Mouse (Mus musculus) forebrain, postnatal 0 days (tissue): Measurements from ENCODE around the gene Zfpm1. TPM values are rescaled to one million over a fixed set of nuclear protein-coding genes. Genes with fewer than 3 reads are reported as not detected.

Source experiments
- ATAC-seq: fragments of 200-750 bp; cut with Nextera tagmentation; 2 replicates; pipeline ENCODE4 v1.8.0; 2017; ENCODE audit warnings: mild to moderate bottlenecking, moderate library complexity
- DNase-seq: peaks from one replicate; pipeline ENCODE4 v3.0.0-alpha.2; 2015
- H3K27ac ChIP-seq: fragments of 300-500 bp; sonication (generic); 2 replicates; pipeline ENCODE4 v1.5.1; 2014; ENCODE audit warnings: low read depth, mild to moderate bottlenecking, antibody characterized with exemption, low read length, moderate library complexity, mixed read lengths
- H3K27me3 ChIP-seq: fragments of 300-500 bp; sonication (generic); 2 replicates; pipeline ENCODE4 v1.6.1; 2014; ENCODE audit warnings: mild to moderate bottlenecking, low read length, mixed read lengths; ENCODE audit not compliant: insufficient read depth
- H3K36me3 ChIP-seq: fragments of 300-500 bp; sonication (generic); 2 replicates; pipeline ENCODE4 v1.6.1; 2014; ENCODE audit warnings: mild to moderate bottlenecking, moderate library complexity; ENCODE audit not compliant: insufficient read depth
- H3K4me1 ChIP-seq: fragments of 300-500 bp; sonication (generic); 2 replicates; pipeline ENCODE4 v1.6.1; 2014; ENCODE audit warnings: antibody characterized with exemption; ENCODE audit not compliant: insufficient read depth
- H3K4me2 ChIP-seq: fragments of 300-500 bp; sonication (generic); 2 replicates; pipeline ENCODE4 v1.6.1; 2014; ENCODE audit warnings: low read depth, mild to moderate bottlenecking, moderate library complexity
- H3K4me3 ChIP-seq: fragments of 300-500 bp; sonication (generic); 2 replicates; pipeline ENCODE4 v1.5.1; 2014; ENCODE audit warnings: low read depth, low read length, mixed read lengths
- H3K9ac ChIP-seq: fragments of 300-500 bp; sonication (generic); 2 replicates; pipeline ENCODE4 v1.6.1; 2014; ENCODE audit warnings: mild to moderate bottlenecking
- H3K9me3 ChIP-seq: fragments of 300-500 bp; sonication (generic); 2 replicates; pipeline ENCODE4 v1.6.1; 2016; ENCODE audit warnings: low read length
- CTCF ChIP-seq: sonication (generic); IDR thresholded peaks from 2 replicates; pipeline ENCODE4 v1.5.1; 2016; ENCODE audit warnings: antibody characterized with exemption, control low read depth, low read depth
- WGBS: fragments of 180-500 bp; shearing (Covaris S2); extraction: QIAGEN DNeasy Blood & Tissue Kit; methylation state at CpG from one replicate; pipeline ENCODE4 v1.1.7; 2014; 5-methylcytosine and 5-hydroxymethylcytosine counted together
- polyA plus RNA-seq: library from polyadenylated mRNA; unstranded; fragments of >200 nt; fragmentation: Nextera tagmentation; extraction: Ambion mirVana; gene quantifications from 2 replicates; pipeline ENCODE4 v1.2.1, GENCODE M21; 2015
- total RNA-seq: library from RNA; depleted of rRNA; stranded (reverse); fragments of >200 nt; gene quantifications from 2 replicates; pipeline ENCODE4 v1.2.3, GENCODE M21; 2014; rRNA removed

The Zfpm1 gene
- total and polyA plus RNA-seq, 2 experiments from 2014 or later: 1.1 to 10.1 TPM

- TF ChIP-seq CTCF: no peak
- H3K27me3 ChIP-seq: no peaks in the 10 kb centered on the region
- H3K27ac ChIP-seq: no peak overlapping the region
- no peak for DNase-seq
- H3K9ac ChIP-seq: peak overlapping the region; percentile 6; the same call in 1 of the 2 replicates
- ATAC-seq: no peak; the same call in 1 of the 2 replicates
- no peaks in the 10 kb centered on the region for H3K9me3 ChIP-seq
- 31% methylated on average over 13 of the region's 13 CpGs for WGBS
- peaks cover 9% of the 10 kb centered on the region for H3K36me3 ChIP-seq
- H3K4me3 ChIP-seq: peak overlapping the region; percentile 93
- peaks cover 10% of the 10 kb centered on the region for H3K4me1 ChIP-seq
- peak overlapping the region; percentile 46 for H3K4me2 ChIP-seq
These were observed 93.9 kb downstream of the Zfpm1 start for GRCm38 (mm10) chr8:122375751-122376364.

- H3K4me1 ChIP-seq: peaks cover 10% of the 10 kb centered on the region
- peak; percentile 97 for ATAC-seq
- H3K9ac ChIP-seq: peak within 1 kb of the TSS; percentile 87
- WGBS: under 1% methylated on average over 102 of the region's 107 CpGs
- no peaks in the 10 kb centered on the region for H3K9me3 ChIP-seq
- DNase-seq: peak; percentile 100
- peak within 1 kb of the TSS; percentile 93 for H3K4me3 ChIP-seq
- peak within 1 kb of the TSS; percentile 90 for H3K27ac ChIP-seq
- TF ChIP-seq CTCF: peak; percentile 69
- H3K27me3 ChIP-seq: no peaks in the 10 kb centered on the region
- peak within 1 kb of the TSS; percentile 83 for H3K4me2 ChIP-seq
- H3K36me3 ChIP-seq: peaks cover 10% of the 10 kb centered on the region
These were observed 94.7 kb downstream of the Zfpm1 start, which contains the start of gene Zc3h18 for GRCm38 (mm10) chr8:122376365-122377231. TSS of gene Zc3h18 (plus strand) at chr8:122376609.

GRCm38 (mm10) chr8:122383039-122383438, 101.1 kb downstream of the Zfpm1 start:
- H3K4me1 ChIP-seq: peaks cover under 1% of the 10 kb centered on the region; the same call in 1 of the 2 replicates
- H3K9ac ChIP-seq: no peak overlapping the region
- no peak overlapping the region for H3K4me2 ChIP-seq
- no peak overlapping the region for H3K27ac ChIP-seq
- WGBS: 91% methylated on average over 4 of the region's 4 CpGs
- TF ChIP-seq CTCF: no peak
- DNase-seq (no peak), ATAC-seq (no peak)
- H3K36me3 ChIP-seq: peaks cover 58% of the 10 kb centered on the region
- H3K4me3 ChIP-seq: no peak overlapping the region
- no peaks in the 10 kb centered on the region for H3K27me3 ChIP-seq
- H3K9me3 ChIP-seq: no peaks in the 10 kb centered on the region

Other genes with a start within 250 kb of the Zfpm1 start
- 0.77 TPM in 1 of 2 replicates, not detected in the other for gene Trhr2, start 78.6 kb downstream of the Zfpm1 start, total RNA-seq
- gene Trhr2, start 78.6 kb downstream of the Zfpm1 start, polyA plus RNA-seq: 0.27 TPM in 1 of 2 replicates, not detected in the other
- 38.1 and 40.9 TPM in 2 replicates for gene Zc3h18, start 94.5 kb downstream of the Zfpm1 start, total RNA-seq
- gene Zc3h18, start 94.5 kb downstream of the Zfpm1 start, polyA plus RNA-seq: 23.8 and 27.3 TPM in 2 replicates
- 0.67 TPM in 1 of 2 replicates, not detected in the other for gene Il17c, start 139.9 kb downstream of the Zfpm1 start, total RNA-seq
- not detected in 2 replicates for gene Il17c, start 139.9 kb downstream of the Zfpm1 start, polyA plus RNA-seq
- gene Cyba, start 150.8 kb downstream of the Zfpm1 start, total RNA-seq: 14.2 and 17.9 TPM in 2 replicates
- gene Cyba, start 150.8 kb downstream of the Zfpm1 start, polyA plus RNA-seq: 37.9 and 40.6 TPM in 2 replicates
- 53.4 and 84.0 TPM in 2 replicates for gene Mvd, start 161.3 kb downstream of the Zfpm1 start, total RNA-seq
- 66.7 and 73.9 TPM in 2 replicates for gene Mvd, start 161.3 kb downstream of the Zfpm1 start, polyA plus RNA-seq
- gene Snai3, start 178.6 kb downstream of the Zfpm1 start, total RNA-seq: 0.23 TPM in 1 of 2 replicates, not detected in the other
- not detected in 2 replicates for gene Snai3, start 178.6 kb downstream of the Zfpm1 start, polyA plus RNA-seq
- gene Rnf166, start 193.9 kb downstream of the Zfpm1 start, total RNA-seq: 32.1 TPM in 2 replicates
- gene Rnf166, start 193.9 kb downstream of the Zfpm1 start, polyA plus RNA-seq: 26.2 and 26.5 TPM in 2 replicates
- 58.0 and 69.7 TPM in 2 replicates for gene Ctu2, start 194.0 kb downstream of the Zfpm1 start, total RNA-seq
- gene Ctu2, start 194.0 kb downstream of the Zfpm1 start, polyA plus RNA-seq: 89.7 and 99.5 TPM in 2 replicates